Mouse (Mus musculus): ENCODE data around the gene Evc2.

Gene Evc2

DNA sequence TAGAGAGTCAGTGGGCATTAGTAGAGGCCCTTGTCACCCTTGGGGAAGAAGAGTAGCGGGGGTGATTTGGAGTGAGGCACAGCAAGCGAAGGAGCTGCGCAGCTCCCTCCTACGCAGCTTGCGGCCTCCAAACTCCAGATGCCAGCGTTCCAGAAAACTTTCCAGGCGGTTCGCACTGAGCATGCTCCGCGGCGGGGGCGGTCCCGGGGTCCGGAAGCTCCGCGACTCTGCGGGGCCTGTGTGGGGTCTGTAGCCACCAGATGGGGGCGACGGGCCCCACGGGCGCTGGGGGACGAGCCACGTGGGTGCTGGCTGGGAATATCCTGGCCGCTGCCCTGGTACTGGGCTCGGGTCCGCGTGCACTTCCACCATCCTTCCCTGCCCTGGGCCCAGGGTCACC lies at the start of gene Evc2:
Gene Evc2, plus strand, starts transcription at position 212 of the 400 bp plus-strand sequence.
- DNase-seq (ENCODE audit: low spot score), result peak; percentile 77

DNA sequence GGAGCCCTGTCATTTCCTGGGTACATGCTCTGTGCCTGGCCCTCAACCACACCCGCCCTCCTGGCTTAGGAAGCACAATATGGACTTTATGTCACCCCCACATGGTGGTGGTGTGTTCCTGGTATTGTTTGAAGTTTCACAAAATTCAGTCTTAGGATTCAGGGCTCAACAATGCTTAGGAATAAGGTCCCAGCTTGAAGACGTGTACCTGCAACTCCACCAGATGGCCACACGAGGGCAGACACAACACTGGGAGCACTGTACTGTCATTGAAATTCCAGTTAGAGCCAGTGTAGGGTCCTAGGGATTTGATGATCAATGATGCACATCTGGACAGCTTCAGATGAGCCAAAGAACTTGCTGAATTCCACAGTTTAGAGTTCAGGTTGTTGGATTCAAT lies 49.1 kb upstream of the Evc2 start:
- DNase-seq (ENCODE audit: low spot score), result no peak

DNA sequence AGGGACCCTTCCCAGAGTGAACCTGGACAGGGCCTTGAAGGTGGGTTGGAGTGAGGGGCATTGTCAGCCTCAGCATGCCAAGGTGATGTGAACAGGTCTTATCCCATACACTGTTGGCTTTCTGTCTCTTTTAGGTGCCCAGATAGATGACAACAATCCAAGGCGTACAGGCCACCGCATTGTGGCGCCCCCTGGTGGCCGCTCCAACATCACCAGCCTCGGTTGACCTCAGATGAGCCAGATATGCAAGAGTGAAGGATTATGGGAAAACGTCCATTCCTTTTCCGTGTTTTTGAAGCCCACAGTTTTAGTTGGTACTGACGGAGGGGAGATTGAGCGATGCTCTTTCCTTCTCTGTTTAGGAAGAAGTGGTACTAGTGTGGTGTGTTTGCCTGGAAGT lies 47.3 kb upstream of the Evc2 start:
- no peak for DNase-seq (ENCODE audit: low spot score)

DNA sequence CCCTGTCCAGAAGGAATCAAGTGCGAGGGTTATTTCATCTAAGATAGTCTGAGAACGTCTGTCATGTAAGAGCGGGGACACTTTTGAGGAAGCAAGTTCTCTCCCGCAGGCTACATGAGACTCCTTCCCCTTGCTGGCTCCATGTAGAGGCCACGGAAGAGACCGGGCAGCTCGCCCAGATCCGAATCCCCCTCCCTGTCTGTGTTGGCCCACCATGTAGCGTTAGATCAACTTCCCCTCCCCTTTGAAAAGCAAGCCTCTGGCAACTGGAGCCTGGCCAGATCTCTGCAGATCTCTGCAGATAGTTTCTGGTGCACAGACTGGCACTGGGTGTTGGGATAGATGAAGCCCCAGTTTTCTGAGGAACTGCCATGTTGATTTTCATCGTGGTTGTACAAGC lies 41.6 kb upstream of the Evc2 start:
- DNase-seq (ENCODE audit: low spot score), result no peak

DNA sequence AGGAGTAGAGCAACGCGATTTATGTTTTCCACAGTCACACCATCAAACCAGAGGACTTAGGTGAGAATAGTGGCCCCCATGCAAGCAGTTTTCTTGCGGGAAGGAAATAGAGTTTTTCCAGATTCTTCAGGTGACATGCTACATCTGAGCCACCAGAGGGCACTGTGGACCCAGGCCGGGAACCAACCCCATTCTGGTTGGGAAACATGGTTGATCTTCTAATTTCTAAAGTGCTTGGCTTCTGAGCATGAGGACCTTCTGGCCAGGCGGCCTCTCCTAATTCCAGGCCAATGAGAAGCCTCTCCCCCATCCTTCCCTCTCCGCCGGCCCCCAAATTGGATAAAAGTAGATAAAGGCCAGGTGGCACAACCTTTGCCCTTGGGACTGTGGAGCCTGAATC lies 39.9 kb upstream of the Evc2 start:
- no peak for DNase-seq (ENCODE audit: low spot score)

DNA sequence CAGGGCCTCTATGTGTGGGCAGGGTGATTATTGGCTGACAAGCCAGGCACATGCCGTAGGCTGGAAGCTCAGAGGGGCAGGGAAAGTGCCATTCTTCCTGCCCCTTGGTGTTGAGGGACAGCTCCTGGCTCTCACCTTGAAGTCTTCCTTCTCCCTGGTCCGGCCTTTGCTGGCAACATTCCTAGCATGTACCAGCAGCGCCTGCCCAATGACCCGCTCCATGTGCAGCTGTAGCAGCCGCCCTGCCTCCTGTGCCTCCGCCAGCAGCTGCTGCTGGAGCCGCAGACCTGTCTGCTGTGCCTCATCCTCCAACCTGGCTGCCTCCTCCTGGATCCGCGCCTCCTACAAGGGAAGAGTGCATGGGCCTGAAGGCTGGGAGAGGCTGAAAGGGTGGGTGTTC lies 28.3 kb upstream of the Evc2 start:
- DNase-seq (ENCODE audit: low spot score), result no peak

DNA sequence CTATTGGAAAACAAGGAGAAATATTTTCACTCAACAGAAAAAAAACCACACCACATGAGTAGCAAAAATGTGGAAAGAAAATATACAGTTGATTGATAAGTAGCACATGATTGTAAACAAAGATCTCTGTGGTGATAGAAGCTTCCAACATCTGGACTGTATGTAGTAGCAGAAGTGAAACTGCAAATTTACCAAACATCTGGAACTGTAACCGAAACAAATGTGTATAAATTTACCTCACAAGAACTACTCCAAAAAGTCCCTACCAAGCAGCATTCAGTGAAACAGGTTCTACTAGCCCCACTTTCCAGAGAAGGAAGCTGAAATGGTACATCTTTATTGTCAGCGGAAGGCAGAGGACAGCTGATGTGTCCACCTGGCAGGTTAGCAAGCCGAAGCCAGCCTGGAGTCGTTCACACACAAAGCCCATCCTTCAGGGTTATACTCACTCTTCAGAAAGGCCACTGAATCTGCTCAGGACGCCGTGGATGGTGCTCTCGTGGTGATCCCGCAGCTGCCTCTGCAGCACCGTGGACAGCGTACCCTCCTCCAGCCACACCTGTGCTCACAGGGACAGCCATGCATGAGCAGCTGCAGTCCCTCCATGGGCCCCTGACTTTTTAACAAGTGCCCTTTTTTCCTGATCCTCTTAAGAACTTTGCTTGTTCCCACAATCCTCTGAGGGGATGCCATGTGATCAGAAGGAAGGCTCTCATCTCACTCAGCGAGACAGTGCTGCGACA lies 25.1 kb upstream of the Evc2 start:
- no peak for DNase-seq (ENCODE audit: low spot score)

DNA sequence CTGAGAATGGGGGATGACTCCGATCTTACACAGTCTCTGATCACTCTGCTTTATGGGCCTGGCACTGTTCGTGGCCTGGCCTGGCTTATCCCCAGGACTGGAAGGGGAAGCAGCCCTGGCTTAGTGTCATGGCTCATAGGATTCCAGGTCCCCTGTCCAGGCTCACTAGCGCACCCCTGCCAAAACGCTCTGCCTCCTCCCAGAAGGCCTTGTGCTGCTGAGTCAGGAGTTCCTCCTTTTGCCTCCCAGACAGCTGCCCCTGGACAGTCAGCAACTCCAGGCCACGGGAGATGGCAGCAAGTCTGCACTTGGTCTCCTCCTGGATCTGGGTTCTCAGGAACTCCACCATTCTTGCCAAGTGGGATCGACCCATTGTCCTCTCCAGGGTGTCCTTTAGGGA lies 19.6 kb upstream of the Evc2 start:
- DNase-seq (ENCODE audit: low spot score), result no peak

DNA sequence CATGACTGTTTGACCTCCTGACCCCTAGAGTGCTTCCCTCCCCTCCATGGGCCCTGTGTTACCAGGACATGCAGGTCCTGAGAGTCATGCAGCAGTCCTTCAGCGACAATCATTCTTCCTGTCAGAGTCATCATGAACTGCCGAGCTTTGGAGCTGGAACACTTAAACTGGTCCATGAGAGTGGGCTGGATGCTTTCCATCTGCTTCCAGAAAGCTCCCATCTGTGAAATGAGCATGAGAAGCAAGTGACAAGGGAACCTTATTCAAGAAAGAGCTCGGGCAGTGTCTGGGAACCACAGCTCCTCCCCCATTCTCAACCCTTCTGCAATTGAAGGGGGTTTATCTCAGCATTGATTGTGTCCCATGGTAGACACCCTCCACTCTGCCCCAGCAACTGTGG lies 18.1 kb upstream of the Evc2 start:
- DNase-seq (ENCODE audit: low spot score), result no peak

DNA sequence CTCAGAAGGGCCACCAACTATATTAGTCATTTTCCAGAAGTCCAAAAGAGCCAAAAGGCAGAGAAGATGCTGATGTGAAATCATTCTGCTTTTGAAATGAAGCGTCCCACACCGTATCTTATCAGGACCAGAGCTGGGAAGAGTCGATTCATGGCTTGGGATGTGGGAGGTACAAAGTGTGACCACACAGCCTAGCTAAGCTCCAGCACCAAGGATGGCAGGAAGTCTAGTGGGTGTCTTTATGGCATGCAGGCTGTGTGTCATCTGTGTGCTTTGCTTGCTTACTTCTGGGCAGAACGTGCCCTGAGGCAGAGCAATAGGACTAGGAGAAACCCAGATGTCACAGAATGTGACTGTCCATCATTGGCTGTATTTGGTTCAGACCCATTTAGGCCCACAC lies 17.5 kb upstream of the Evc2 start:
- DNase-seq (ENCODE audit: low spot score), result no peak

DNA sequence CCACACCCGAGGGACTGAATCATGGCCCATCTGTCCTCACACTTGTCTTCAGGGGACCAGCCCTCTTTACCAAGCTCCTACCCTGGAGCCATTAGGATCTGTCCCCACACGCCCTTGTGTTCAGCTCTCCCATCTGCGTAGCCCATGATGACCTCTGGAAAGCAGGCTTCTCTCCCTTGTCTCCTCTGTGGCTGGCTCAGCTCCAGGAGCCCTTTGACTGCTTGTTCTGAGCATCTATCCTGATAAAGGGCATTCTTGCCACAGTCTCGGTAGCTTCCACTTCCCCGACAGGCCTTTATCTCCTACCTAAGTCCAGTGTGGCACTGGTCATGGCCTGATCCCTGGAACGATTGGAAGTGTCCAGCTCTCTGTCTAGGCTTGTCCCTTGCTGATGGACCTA lies 11.6 kb upstream of the Evc2 start:
- DNase-seq (ENCODE audit: low spot score), result no peak

DNA sequence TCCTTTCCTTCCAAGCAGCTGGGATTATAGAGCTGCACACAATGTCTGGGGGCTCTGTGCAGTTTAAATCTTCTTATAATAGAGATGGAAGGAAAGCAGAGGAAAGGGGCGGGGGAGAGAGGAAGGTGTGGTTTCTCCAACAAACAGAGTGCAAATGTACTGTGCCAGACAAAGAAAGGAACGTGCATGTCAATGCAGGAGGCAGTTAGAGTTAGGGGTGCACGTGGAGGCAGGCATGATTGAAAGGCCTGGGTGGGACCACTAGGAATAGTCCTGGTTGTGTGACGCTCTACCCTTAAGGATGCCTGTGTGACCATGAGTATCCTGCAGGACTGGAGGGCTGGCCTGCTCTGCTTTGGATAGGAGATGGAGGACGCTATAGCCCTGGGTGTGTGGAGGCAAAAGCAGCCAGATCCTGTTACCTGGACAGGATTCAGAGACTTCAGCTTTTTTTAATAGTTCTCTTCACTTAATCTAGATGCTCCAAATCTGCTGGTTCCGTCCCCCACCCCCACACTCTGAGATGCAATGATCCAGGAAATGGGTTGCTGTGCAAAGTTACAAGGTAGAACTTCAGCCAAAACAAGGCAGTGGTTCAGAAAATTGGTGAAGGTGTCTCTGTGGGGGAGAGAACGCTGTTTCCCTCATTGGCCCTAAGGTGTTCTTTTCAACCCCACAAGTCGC lies 7.7 kb upstream of the Evc2 start:
- DNase-seq (ENCODE audit: low spot score), result no peak

DNA sequence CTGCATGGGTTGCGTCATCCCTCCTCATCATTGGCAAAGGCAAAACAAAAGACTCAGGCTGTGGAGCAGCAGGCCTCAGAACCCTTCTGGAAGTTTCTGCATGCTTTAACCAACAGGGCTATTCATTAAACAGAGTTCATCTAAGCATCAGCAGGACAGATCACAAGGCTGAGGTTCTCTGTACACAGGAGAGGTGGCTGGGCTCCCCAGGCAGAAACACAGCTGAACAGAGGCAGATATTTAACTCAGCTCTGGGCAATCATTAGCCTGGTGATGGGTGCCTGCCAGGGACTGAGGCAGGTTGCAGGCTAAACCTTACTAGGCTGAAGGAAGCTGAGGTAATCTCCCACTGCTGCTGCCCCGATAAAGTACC lies 7.2 kb upstream of the Evc2 start:
- DNase-seq (ENCODE audit: low spot score), result no peak

DNA sequence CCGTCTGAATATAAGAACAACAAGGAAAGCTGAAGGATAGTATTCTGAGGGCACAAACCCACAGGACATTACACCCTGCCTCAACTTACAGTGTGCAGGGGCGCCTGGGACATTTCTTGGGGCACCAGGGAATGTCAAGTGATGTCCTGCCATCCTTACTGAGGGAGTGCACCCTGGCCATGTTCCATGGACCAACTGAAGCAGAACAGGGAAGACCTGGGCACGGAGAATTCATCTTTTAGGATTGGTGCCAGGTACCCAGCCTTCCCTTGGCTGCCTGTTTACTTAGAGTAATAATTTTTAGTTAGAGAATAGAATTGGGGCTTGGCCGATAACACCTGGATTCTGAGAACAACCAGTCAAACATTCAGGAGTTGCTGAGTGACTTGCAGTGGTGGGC lies 6.2 kb upstream of the Evc2 start:
- DNase-seq (ENCODE audit: low spot score), result no peak

DNA sequence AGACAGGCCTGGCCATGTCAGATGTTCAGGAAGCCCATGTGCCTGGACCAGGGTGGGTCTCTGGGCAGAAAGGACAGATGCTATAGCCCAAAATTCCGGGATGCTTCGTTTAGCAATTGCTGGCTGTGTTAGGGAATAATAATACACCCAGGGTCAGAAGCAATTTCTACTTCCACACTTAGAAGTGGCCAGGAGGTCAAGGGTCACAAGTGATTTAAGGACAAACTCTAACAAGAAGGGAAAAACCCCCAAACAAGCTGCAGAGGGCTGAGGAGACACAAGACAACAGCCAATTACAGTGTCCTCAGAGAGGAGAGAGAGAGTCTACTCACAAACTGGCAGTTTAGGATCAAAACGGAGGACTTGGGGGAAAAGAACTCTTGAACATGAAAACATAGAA lies 3.2 kb upstream of the Evc2 start:
- DNase-seq (ENCODE audit: low spot score), result no peak

DNA sequence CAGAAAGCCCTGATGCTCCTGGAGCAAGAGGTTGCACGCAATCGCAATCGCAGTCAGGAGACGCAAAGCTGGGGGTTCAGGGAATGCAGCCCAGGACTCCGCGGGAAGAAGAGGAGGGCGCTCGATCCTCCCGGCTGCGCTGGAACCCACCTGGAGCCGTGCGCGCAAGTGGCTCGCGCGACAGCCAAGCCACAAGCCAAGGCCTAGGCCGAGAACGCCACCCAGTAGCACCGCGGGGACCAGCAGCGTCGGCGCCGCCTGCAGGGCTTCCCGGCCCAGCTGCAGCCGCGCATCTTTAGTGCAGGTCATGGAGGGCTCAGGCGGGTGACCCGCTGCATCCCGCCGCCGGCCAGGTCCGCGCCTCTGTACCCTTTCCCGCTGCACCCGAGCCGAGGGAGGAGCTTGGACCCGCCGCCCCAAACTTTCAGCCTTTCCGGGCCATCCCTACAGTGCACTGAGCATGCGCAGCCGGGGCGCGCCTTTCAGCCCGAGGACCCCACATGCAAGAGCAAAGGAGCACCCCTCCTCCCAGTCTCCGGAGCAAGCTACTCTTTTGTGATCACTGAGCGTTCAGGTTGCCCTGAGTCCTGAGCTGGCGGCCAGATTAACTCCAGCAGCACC lies 1.7 kb upstream of the Evc2 start, which contains the start of gene Evc:
Gene Evc, minus strand, starts transcription at position 410 of the 621 bp plus-strand sequence.
- DNase-seq (ENCODE audit: low spot score), result peak; percentile 58

DNA sequence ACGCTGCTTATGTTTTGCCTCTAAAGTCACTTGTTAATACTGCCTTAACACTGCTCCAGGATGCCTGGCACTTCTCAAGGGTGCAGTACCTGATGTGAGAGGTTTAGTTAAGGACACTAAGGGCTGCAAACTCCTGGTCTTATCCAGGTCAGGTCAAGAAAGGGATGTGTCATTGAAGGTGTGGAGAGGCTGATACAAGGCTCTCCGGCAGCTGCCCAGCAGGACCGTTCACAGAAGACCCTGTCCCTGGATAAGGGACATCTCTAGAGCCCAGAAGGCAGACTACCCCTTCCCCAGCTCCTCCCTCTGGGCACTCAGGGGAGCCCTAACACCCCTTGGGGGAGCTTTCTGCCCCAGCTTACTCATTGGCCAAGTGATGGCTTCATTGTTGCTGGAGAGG lies 603 bp upstream of the Evc2 start:
- no peak for DNase-seq (ENCODE audit: low spot score)

DNA sequence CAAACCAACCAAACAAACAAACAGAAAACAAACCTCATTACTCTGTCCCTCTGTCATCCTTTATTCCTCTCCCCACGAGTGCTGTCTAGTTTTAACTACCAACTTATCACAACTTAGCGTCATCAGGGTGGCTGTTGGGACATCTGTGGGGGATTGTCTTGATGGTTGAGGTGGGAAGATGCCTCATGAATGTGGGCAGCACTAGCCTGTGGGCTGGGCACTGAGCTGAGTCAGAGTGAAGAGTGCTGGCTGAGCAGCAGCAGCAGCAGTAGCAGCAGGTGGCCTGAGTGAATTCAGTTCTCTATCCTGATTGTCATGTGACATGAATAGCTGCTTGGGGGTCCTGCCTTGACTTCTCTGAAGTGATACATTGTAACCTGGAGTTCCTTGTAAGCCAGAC lies 5.7 kb downstream of the Evc2 start:
- DNase-seq (ENCODE audit: low spot score), result no peak

DNA sequence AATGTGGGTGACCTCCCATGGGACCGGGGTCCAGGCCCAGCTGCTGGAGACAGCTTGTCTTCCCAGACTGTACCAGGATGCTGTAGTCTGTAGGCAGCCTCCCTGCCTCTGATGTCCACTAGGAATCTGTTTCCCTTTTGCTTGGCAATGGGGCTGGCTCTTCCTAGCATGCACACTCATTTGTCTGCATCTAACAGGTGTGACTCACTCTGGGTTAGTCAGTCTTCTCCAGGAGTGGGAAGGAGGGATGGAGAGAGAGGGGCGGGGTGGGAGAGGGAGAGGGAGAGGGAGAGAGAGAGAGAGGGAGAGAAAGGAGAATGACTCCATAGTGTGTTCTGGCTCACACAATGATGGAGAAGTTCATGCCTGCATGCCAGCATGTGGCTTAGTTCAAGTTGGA lies 13.5 kb downstream of the Evc2 start:
- no peak for DNase-seq (ENCODE audit: low spot score)

DNA sequence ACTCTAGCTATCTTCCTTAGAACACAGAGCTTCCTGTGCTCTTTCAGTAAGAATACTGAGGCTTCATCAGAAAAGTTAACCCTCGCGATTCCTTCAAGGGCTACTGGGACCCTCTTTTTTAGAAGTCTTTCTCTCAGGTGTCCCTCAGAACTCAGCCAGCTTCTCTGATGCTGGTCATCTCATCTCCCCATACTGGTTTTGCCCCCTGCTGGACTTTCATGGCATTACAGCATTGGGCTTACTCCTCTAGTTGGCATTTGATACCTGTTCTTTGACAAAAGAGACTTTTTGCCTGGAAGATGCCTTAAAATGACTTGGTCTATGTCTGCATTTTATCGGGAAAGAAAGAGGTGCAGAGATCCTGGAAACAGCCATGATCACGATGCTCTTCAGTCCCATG lies 16.1 kb downstream of the Evc2 start:
- no peak for DNase-seq (ENCODE audit: low spot score)

DNA sequence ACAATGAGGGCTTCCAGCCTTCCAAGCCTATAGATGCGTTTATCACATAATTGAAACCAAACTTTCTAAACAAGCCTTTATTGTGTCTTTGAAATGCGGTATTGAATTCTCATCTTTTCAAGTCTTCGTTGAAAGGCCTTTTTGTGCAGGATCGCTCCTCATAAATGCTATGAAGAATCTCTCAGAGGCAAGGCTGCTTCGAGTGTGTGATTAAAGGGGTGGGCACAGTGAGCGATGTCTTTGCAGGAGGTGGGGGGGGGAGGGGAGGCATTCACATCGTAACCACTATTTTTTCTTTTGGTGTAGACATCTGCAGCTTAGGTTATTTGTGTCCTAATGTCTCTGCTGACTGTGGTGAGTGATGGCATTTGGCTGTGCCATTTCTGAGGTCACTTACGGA lies 17.7 kb downstream of the Evc2 start:
- DNase-seq (ENCODE audit: low spot score), result no peak

DNA sequence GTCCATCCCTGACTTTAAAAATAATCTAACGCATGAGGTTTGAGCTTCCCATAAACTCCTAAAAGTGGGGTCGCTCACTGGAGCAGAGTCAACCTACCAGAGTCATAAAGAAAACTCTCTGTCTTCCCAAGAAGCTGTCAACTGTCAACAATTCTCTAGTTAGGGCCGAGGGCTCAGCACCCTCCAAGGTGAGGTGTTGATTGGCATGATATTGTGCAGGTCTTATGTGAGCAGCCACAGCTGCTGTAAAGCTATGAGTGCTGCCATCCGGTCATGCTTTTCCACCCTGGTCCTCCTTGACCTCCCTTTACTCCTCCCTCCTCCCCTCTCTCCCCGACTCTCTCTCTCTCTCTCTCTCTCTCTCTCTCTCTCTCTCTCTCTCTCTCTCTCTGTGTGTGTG lies 24.3 kb downstream of the Evc2 start:
- no peak for DNase-seq (ENCODE audit: low spot score)

DNA sequence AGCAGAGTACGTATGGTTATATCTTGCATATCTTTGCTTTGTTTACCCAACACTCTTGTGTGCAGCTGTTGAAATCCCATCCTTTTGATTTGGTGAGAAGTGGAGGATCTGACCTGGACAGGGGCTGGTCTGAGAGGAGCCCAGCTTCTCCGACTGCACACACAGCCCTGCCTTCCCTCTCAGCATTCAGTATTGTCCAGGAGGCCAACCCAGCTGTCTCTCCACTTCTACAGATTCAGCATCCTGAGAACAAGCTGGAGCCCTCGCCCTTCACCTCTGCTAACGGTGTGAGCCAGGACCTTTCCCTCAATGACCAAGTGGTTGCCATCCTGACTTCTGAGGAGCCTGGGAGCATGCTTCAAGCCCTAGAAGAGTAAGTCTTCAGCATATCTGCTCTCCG lies 25.0 kb downstream of the Evc2 start:
- DNase-seq (ENCODE audit: low spot score), result no peak

DNA sequence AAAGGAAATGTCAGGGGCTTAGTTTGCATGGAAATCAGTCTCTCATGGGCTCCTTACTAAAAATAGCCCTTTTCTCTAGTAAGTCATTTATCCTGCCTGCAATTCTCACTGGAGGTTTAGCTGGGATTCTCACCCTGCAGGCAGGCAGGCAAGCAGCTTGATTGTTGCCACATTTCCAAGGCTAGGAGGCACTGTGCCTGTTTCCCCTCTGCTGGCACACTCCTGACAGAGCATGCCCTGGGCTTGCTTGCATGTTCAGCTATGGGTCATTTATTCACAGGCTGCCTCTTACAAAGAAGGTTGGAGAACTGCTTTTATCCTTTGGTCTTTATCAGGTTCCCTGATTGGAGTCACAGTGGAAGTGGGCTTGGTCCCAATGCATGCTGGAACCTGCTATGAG lies 27.5 kb downstream of the Evc2 start:
- no peak for DNase-seq (ENCODE audit: low spot score)
